Mouse (Mus musculus) liver, embryonic 11.5 days (tissue): ENCODE results near the gene Gabrb3. TPM values are rescaled to one million over a fixed set of nuclear protein-coding genes. Genes with fewer than 3 reads are reported as not detected.

Experiments used
- ATAC-seq: fragments of 200-750 bp; cut with Nextera tagmentation; replicated peaks from 2 replicates; pipeline ENCODE4 v1.8.0; 2017; ENCODE audit warnings: moderate number of reproducible peaks, mild to moderate bottlenecking, moderate TSS enrichment, moderate library complexity; ENCODE audit not compliant: low FRiP score
- DNase-seq: peaks from one replicate; pipeline ENCODE4 v3.0.0-alpha.2; 2017; ENCODE audit warnings: low spot score
- H3K27ac ChIP-seq: fragments of 300-500 bp; sonication (generic); 2 replicates; pipeline ENCODE4 v1.5.1; 2014; ENCODE audit warnings: mild to moderate bottlenecking, low read depth, low read length, control low read depth
- H3K27me3 ChIP-seq: fragments of 300-500 bp; sonication (generic); replicated peaks from 2 replicates; pipeline ENCODE4 v1.6.1; 2014; ENCODE audit warnings: low read length, mixed read lengths; ENCODE audit not compliant: control insufficient read depth, insufficient read depth
- H3K36me3 ChIP-seq: fragments of 300-500 bp; sonication (generic); 2 replicates; pipeline ENCODE4 v1.6.1; 2014; ENCODE audit warnings: mild to moderate bottlenecking, low read length, moderate library complexity, mixed read lengths; ENCODE audit not compliant: control insufficient read depth, insufficient read depth
- H3K4me1 ChIP-seq: fragments of 300-500 bp; sonication (generic); replicated peaks from 2 replicates; pipeline ENCODE4 v1.6.1; 2014; ENCODE audit warnings: low read length, mixed read lengths; ENCODE audit not compliant: control insufficient read depth, insufficient read depth
- H3K4me2 ChIP-seq: fragments of 300-500 bp; sonication (generic); 2 replicates; pipeline ENCODE4 v1.6.1; 2014; ENCODE audit warnings: mild to moderate bottlenecking, control low read depth, moderate library complexity
- H3K4me3 ChIP-seq: fragments of 300-500 bp; sonication (generic); 2 replicates; pipeline ENCODE4 v1.5.1; 2014; ENCODE audit warnings: low read depth, low read length, control low read depth
- H3K9ac ChIP-seq: fragments of 300-500 bp; sonication (generic); 2 replicates; pipeline ENCODE4 v1.6.1; 2014; ENCODE audit warnings: low read depth, low read length, control low read depth
- H3K9me3 ChIP-seq: fragments of 300-500 bp; sonication (generic); 2 replicates; pipeline ENCODE4 v1.6.1; 2016; ENCODE audit warnings: low read length, inconsistent platforms, mixed read lengths; ENCODE audit not compliant: control insufficient read depth
- WGBS: fragments of 180-500 bp; shearing (Covaris S2); extraction: QIAGEN DNeasy Blood & Tissue Kit; methylation state at CpG from one replicate; pipeline ENCODE4 v1.1.7; 2014; 5-methylcytosine and 5-hydroxymethylcytosine counted together
- polyA plus RNA-seq: library from polyadenylated mRNA; unstranded; fragments of >200 nt; fragmentation: Nextera tagmentation; extraction: Ambion mirVana; gene quantifications from 2 replicates; pipeline ENCODE4 v1.2.1, GENCODE M21; 2014

Gabrb3 gene
- polyA plus RNA-seq, 1 experiment from 2014 or later: 0.95 TPM

GRCm38 (mm10) chr7:57635026-57635425, 215.5 kb downstream of the Gabrb3 start:
- H3K9ac ChIP-seq: no peak overlapping the region
- 72% methylated on average over 4 of the region's 4 CpGs for whole genome bisulfite sequencing
- no peaks in the 10 kb centered on the region for H3K36me3 ChIP-seq
- no peak overlapping the region for H3K27ac ChIP-seq
- DNase-seq (no peak), ATAC-seq (no peak)
- no peak overlapping the region for H3K4me2 ChIP-seq
- H3K4me1 ChIP-seq: no peaks in the 10 kb centered on the region
- H3K9me3 ChIP-seq: no peaks in the 10 kb centered on the region
- no peaks in the 10 kb centered on the region for H3K27me3 ChIP-seq
- H3K4me3 ChIP-seq: no peak overlapping the region

GRCm38 (mm10) chr7:57635687-57636086, 216.2 kb downstream of the Gabrb3 start:
- no peaks in the 10 kb centered on the region for H3K9me3 ChIP-seq
- no peak for ATAC-seq
- WGBS: 80% methylated on average over 4 of the region's 4 CpGs
- no peaks in the 10 kb centered on the region for H3K4me1 ChIP-seq
- H3K36me3 ChIP-seq: no peaks in the 10 kb centered on the region
- H3K4me3 ChIP-seq: no peak overlapping the region
- no peak overlapping the region for H3K27ac ChIP-seq
- no peak overlapping the region for H3K4me2 ChIP-seq
- H3K27me3 ChIP-seq: no peaks in the 10 kb centered on the region
- H3K9ac ChIP-seq: no peak overlapping the region
- DNase-seq: no peak

GRCm38 (mm10) chr7:57640796-57641195, 221.3 kb downstream of the Gabrb3 start:
- no peak overlapping the region for H3K27ac ChIP-seq
- no peak for DNase-seq
- H3K4me1 ChIP-seq: no peaks in the 10 kb centered on the region
- no peaks in the 10 kb centered on the region for H3K9me3 ChIP-seq
- H3K4me3 ChIP-seq: no peak overlapping the region
- no peaks in the 10 kb centered on the region for H3K27me3 ChIP-seq
- H3K4me2 ChIP-seq: no peak overlapping the region
- 59% methylated on average over 1 of the region's 1 CpGs for WGBS
- no peaks in the 10 kb centered on the region for H3K36me3 ChIP-seq
- no peak for ATAC-seq
- no peak overlapping the region for H3K9ac ChIP-seq

GRCm38 (mm10) chr7:57647345-57647744, 227.9 kb downstream of the Gabrb3 start:
- no peak overlapping the region for H3K4me2 ChIP-seq
- H3K27me3 ChIP-seq: no peaks in the 10 kb centered on the region
- no peaks in the 10 kb centered on the region for H3K9me3 ChIP-seq
- no peak overlapping the region for H3K9ac ChIP-seq
- DNase-seq (no peak), ATAC-seq (no peak)
- no peak overlapping the region for H3K4me3 ChIP-seq
- WGBS: 75% methylated on average over 2 of the region's 2 CpGs
- H3K4me1 ChIP-seq: no peaks in the 10 kb centered on the region
- H3K36me3 ChIP-seq: no peaks in the 10 kb centered on the region
- no peak overlapping the region for H3K27ac ChIP-seq

- H3K4me3 ChIP-seq: no peak overlapping the region
- H3K9ac ChIP-seq: no peak overlapping the region
- no peak overlapping the region for H3K4me2 ChIP-seq
- ATAC-seq: no peak
- 91% methylated on average over 4 of the region's 4 CpGs for WGBS
- no peaks in the 10 kb centered on the region for H3K4me1 ChIP-seq
- no peaks in the 10 kb centered on the region for H3K9me3 ChIP-seq
- DNase-seq: no peak
- no peaks in the 10 kb centered on the region for H3K36me3 ChIP-seq
- H3K27me3 ChIP-seq: no peaks in the 10 kb centered on the region
- no peak overlapping the region for H3K27ac ChIP-seq
Observed at GRCm38 (mm10) chr7:57648136-57648755, 228.8 kb downstream of the Gabrb3 start.

DNA sequence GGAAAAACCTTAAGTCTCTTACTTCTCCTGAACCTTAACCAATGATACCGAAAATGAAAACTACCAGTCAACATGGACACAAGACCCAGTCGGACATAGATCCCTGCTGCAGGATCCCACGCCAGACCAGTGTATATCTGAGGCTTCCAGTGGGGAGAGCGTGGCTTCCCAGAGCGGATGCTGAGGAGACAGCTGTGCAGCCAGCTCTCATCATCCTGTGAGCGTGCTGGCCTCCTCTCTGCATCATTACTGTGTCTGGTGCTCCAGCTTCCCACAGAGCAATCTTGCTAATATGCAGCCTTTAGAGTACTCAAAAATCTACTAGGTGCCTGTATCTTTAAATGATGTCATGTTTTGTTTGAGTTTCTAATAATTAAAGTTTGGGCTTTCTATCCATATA, 257.9 kb downstream of the Gabrb3 start:
- H3K9me3 ChIP-seq: no peaks in the 10 kb centered on the region
- H3K4me2 ChIP-seq: no peak overlapping the region
- H3K4me3 ChIP-seq: no peak overlapping the region
- H3K27me3 ChIP-seq: no peaks in the 10 kb centered on the region
- H3K4me1 ChIP-seq: no peaks in the 10 kb centered on the region
- no peak overlapping the region for H3K9ac ChIP-seq
- H3K27ac ChIP-seq: no peak overlapping the region
- DNase-seq (no peak), ATAC-seq (no peak)
- 78% methylated on average over 6 of the region's 6 CpGs for WGBS
- H3K36me3 ChIP-seq: no peaks in the 10 kb centered on the region

- DNase-seq (no peak), ATAC-seq (no peak)
- Histone ChIP-seq H3K4me2 (no peak overlapping the region), H3K27ac (no peak overlapping the region), H3K4me1 (no peaks in the 10 kb centered on the region), H3K27me3 (no peaks in the 10 kb centered on the region), H3K36me3 (no peaks in the 10 kb centered on the region), H3K4me3 (no peak overlapping the region), H3K9me3 (no peaks in the 10 kb centered on the region), H3K9ac (no peak overlapping the region)
- WGBS: 74% methylated on average over 4 of the region's 4 CpGs
Observed at GRCm38 (mm10) chr7:57689836-57690235, 270.3 kb downstream of the Gabrb3 start.

DNA sequence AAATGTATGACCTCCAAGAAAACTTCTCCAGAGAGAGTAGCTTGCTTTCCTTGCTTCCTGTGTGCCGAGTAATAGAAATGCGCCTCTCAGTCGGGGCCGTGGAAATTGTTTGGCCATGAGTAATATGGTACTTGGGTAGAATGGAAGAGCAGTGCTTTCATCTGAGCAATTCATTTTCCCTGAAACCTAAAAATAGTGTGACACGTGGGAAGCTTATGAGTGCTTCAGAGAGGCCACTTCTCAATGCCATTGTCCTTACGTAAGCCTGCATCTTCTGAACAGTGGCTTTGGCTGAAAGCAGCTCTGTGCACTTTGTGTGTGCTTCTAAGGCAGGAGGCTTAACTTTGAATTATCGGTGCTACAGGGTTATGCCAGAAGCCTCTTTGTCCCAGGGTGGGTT, 280.9 kb downstream of the Gabrb3 start:
- WGBS: 85% methylated on average over 7 of the region's 7 CpGs
- Histone ChIP-seq H3K4me3 (no peak overlapping the region), H3K36me3 (no peaks in the 10 kb centered on the region), H3K9ac (no peak overlapping the region), H3K4me2 (no peak overlapping the region), H3K27ac (no peak overlapping the region), H3K27me3 (no peaks in the 10 kb centered on the region), H3K4me1 (no peaks in the 10 kb centered on the region), H3K9me3 (no peaks in the 10 kb centered on the region)
- ATAC-seq (no peak), DNase-seq (no peak)

GRCm38 (mm10) chr7:57701046-57701445, 281.6 kb downstream of the Gabrb3 start:
- H3K4me1 ChIP-seq: no peaks in the 10 kb centered on the region
- H3K27ac ChIP-seq: no peak overlapping the region
- no peaks in the 10 kb centered on the region for H3K27me3 ChIP-seq
- no peaks in the 10 kb centered on the region for H3K36me3 ChIP-seq
- H3K4me2 ChIP-seq: no peak overlapping the region
- H3K9ac ChIP-seq: no peak overlapping the region
- H3K9me3 ChIP-seq: no peaks in the 10 kb centered on the region
- H3K4me3 ChIP-seq: no peak overlapping the region
- DNase-seq (no peak), ATAC-seq (no peak)
